Mouse (Mus musculus): ENCODE measurements around the gene Bbs5.

DNA sequence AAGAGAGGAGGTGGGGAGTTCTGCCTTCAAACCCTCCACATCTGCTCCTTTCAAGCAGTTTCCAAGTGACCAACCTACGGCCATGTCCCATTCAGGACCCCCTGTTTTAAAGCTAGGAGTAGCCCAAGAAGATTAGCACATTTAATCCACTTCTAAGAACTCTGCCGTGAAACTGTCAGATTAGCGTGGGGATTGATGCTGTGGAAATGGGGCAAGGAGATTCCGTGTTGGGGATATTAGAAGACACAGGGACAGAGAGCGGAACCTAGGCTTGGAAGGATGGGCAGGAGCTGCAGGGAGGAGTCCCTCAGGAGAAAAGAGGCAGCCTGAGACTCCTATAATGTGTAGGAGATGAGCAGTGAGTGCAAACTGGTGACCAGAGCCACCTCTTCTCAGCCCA is 2.7 kb downstream of the Bbs5 start:
- TF ChIP-seq CTCF (IDR thresholded peaks at IDR 0.05; ENCODE audit: extremely low read depth, insufficient read length, insufficient replicate concordance, low read depth, low read length), result no peak
- no peak for TF ChIP-seq POLR2A (IDR thresholded peaks at IDR 0.05; ENCODE audit: low read depth, low read length)
